Mouse (Mus musculus) heart, adult 18-20 months (tissue): ENCODE measurements around the gene 1810013L24Rik. TPM values are rescaled to one million over a fixed set of nuclear protein-coding genes. Genes with fewer than 3 reads are reported as not detected.

Experiments used
- DNase-seq, 2 experiments: peaks; one replicate each; pipeline ENCODE4 v3.0.0; 2021 to 2022; ENCODE audit warnings: mixed read lengths in 1 of 2
- total RNA-seq, 2 experiments: library from RNA; stranded (reverse); gene quantifications; 2 replicates each; pipeline ENCODE4 v1.2.3; 2021

1810013L24Rik gene
- total RNA-seq, 2 experiments from 2014 or later = 113 to 118 TPM

- DNase-seq = peak; percentile 55 to 62
These were observed 1.3 kb downstream of the 1810013L24Rik start for GRCm38 (mm10) chr16:8831241-8831640.

- no peak for DNase-seq
These were observed 7.0 kb downstream of the 1810013L24Rik start for GRCm38 (mm10) chr16:8836876-8837275.

- DNase-seq = no peak
These were observed 7.7 kb downstream of the 1810013L24Rik start for GRCm38 (mm10) chr16:8837595-8837994.

GRCm38 (mm10) chr16:8838921-8839320 lies 9.0 kb downstream of the 1810013L24Rik start:
- no peak for DNase-seq

GRCm38 (mm10) chr16:8840557-8840956 lies 10.7 kb downstream of the 1810013L24Rik start:
- DNase-seq = no peak

GRCm38 (mm10) chr16:8842962-8843361 lies 13.1 kb downstream of the 1810013L24Rik start:
- no peak for DNase-seq

- DNase-seq = peak in 1 of 2 experiments; percentile 44
These were observed 13.8 kb downstream of the 1810013L24Rik start for GRCm38 (mm10) chr16:8843580-8844175.

GRCm38 (mm10) chr16:8845986-8846385 lies 16.1 kb downstream of the 1810013L24Rik start:
- no peak for DNase-seq

GRCm38 (mm10) chr16:8848309-8849068 lies 18.6 kb downstream of the 1810013L24Rik start:
- DNase-seq = no peak

- no peak for DNase-seq
These were observed 20.0 kb downstream of the 1810013L24Rik start for GRCm38 (mm10) chr16:8849929-8850328.

GRCm38 (mm10) chr16:8855143-8855542 lies 25.2 kb downstream of the 1810013L24Rik start:
- no peak for DNase-seq

GRCm38 (mm10) chr16:8856820-8857219 lies 26.9 kb downstream of the 1810013L24Rik start:
- no peak for DNase-seq

- DNase-seq = peak in 1 of 2 experiments; percentile 42
These were observed 32.6 kb downstream of the 1810013L24Rik start for GRCm38 (mm10) chr16:8862336-8862987.

GRCm38 (mm10) chr16:8864223-8864631 lies 34.3 kb downstream of the 1810013L24Rik start:
- peak; percentile 68 to 72 for DNase-seq

GRCm38 (mm10) chr16:8867406-8867955 lies 37.6 kb downstream of the 1810013L24Rik start:
- DNase-seq = no peak

- no peak for DNase-seq
These were observed 38.6 kb downstream of the 1810013L24Rik start for GRCm38 (mm10) chr16:8868506-8868905.

- peak; percentile 69 to 85 for DNase-seq
These were observed 39.8 kb downstream of the 1810013L24Rik start for GRCm38 (mm10) chr16:8869715-8870114.

GRCm38 (mm10) chr16:8871376-8871775 lies 41.5 kb downstream of the 1810013L24Rik start:
- no peak for DNase-seq

- no peak for DNase-seq
These were observed 42.1 kb downstream of the 1810013L24Rik start for GRCm38 (mm10) chr16:8872019-8872418.

- DNase-seq = no peak
These were observed 42.6 kb downstream of the 1810013L24Rik start for GRCm38 (mm10) chr16:8872486-8872885.

- no peak for DNase-seq
These were observed 50.2 kb downstream of the 1810013L24Rik start for GRCm38 (mm10) chr16:8880076-8880475.

GRCm38 (mm10) chr16:8883674-8884241 lies 53.9 kb downstream of the 1810013L24Rik start:
- DNase-seq = peak; percentile 62 to 93
